Mouse (Mus musculus): ENCODE measurements at regions not wholly inside any gene's neighbourhood (a gene's known extent, or its start where the extent isn't known, plus 50 kb on each side); places are given as distances from the start of the nearest gene placed in this dataset.
"Not testable (repeated sequence)": the region's sequence is repeated elsewhere in the genome, so short reads cannot be mapped to it uniquely, and the experiment has no call there.

DNA sequence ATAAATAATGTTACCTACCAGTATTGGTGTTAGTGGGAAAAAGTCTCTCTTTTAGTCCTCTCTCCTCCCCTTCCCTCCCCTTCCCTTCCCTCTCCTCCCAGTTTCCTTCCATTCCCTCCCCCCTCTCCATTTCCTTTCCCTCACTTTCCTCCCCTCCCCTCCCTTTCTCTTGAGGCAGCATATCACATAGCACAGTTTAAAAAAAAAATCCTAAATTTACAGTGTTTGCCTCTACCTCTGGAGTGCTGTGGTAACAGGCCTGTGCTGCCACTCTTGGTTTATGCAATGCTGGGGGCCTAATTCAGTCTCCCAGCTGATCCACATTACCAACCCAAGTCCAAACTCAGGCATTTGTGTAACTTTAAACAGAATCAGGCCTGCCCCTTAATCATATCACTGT lies 52.1 kb upstream of the Slc44a3 start:
- DNase-seq (ENCODE audit: low spot score) = no peak

DNA sequence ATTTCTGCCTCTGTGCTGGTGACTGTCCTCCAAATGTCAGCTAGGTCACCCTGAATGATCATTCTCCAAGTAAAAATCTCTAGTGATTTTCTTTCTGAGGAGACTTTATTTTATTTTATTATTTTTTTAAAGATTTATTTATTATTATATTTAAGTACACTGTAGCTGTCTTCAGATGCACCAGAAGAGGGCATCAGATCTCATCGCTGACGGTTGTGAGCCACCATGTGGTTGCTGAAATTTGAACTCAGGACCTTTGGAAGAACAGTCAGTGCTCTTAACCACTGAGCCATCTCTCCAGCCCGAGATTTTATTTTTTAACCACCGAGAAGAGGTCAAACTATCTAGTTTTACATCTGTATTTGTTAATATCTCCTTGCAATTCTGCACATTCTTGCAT lies 50.5 kb upstream of the Slc44a3 start:
- DNase-seq (ENCODE audit: low spot score) = not testable (repeated sequence)

Data from lung, postnatal 25 days (tissue).